Comparison of ENCODE assay signal across 11 mouse cellular contexts in the genomic region with DNA sequence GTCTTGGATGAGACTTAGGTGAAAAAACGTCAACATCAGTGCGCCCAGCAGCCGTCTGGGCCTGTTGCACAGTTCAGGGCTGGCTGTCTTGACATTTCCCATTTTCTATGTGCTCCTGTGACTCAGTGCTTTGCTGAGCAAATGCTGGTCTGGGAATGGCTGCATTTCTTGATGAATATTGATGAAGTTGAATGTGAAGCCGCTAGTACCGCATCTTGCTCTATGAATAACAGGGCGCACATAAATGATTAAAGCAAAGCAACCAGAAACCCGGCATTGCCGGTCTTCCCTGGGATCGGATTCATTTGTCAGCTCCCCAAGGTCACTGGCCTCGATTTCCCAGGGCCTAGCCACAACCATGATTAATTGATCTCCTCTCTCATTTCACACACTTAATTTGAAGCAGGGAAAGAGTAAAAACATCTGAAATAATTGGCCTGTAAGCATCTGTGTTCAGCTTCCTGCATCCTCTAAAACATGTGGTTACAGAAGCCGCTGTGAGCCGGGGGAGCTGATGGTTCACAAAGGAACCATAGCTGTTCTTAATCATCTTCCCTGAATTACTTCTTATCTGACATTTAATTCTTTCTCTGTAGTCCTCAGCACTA. TPM values are rescaled to one million over a fixed set of nuclear protein-coding genes. Genes with fewer than 3 reads are reported as not detected.
DNase-seq lines count a peak whose midpoint lies in the region; ATAC-seq and TF ChIP-seq lines count a peak whose summit lies in the region.
"Had no signal": no experiment of that assay in that cellular context is flagged by ENCODE, and none has a peak within 500 bp of the region (broad histone marks: within the 10 kb centered on the region; RNA-seq: fewer than 3 reads in every experiment).

No protein-coding gene starts in this region.

- no peak overlapping the region for H3K4me2 ChIP-seq in forebrain, embryonic 14.5 days (ENCODE audit: low read length)
- no peak overlapping the region for H3K4me2 ChIP-seq in forebrain, embryonic 15.5 days (replicated peaks)
- no peak overlapping the region for H3K4me2 ChIP-seq in hindbrain, embryonic 15.5 days
- no peak overlapping the region for H3K4me2 ChIP-seq in midbrain, embryonic 16.5 days (ENCODE audit: low read length)

- no peak overlapping the region for H3K27ac ChIP-seq in forebrain, embryonic 14.5 days (ENCODE audit: low read depth, low read length)
- no peak overlapping the region for H3K27ac ChIP-seq in forebrain, embryonic 15.5 days (replicated peaks)
- H3K27ac ChIP-seq in hindbrain, embryonic 15.5 days (replicated peaks): no peak overlapping the region
- no peak overlapping the region; the same call in 1 of the 2 replicates for H3K27ac ChIP-seq in midbrain, embryonic 16.5 days (ENCODE audit: low read length)

- peak; percentile 10 for DNase-seq in forebrain, embryonic 14.5 days (ENCODE audit: low spot score)
- DNase-seq in brain, embryonic 14.5 days (ENCODE audit: low read depth): peak; percentile 59
- DNase-seq: kidney, postnatal 10 days; liver had no signal

- 59% methylated on average over 12 of the region's 12 CpGs for WGBS in forebrain, embryonic 14.5 days
- 59% methylated on average over 12 of the region's 12 CpGs for WGBS in forebrain, embryonic 15.5 days
- 33% methylated on average over 12 of the region's 12 CpGs for WGBS in hindbrain, embryonic 15.5 days
- WGBS in midbrain, embryonic 16.5 days: 32% methylated on average over 12 of the region's 12 CpGs

- H3K4me3 ChIP-seq in forebrain, embryonic 14.5 days (ENCODE audit: low read depth, low read length): no peak overlapping the region
- H3K4me3 ChIP-seq in forebrain, embryonic 15.5 days: no peak overlapping the region
- H3K4me3 ChIP-seq in hindbrain, embryonic 15.5 days: no peak overlapping the region
- no peak overlapping the region for H3K4me3 ChIP-seq in midbrain, embryonic 16.5 days (ENCODE audit: low read depth, low read length)

- H3K9me3 ChIP-seq in forebrain, embryonic 14.5 days (replicated peaks; ENCODE audit: control insufficient read depth, low read length): no peaks in the 10 kb centered on the region
- H3K9me3 ChIP-seq in forebrain, embryonic 15.5 days: no peaks in the 10 kb centered on the region
- H3K9me3 ChIP-seq in hindbrain, embryonic 15.5 days: no peaks in the 10 kb centered on the region
- H3K9me3 ChIP-seq in midbrain, embryonic 16.5 days (replicated peaks; ENCODE audit: control insufficient read depth, low read length, poor library complexity, severe bottlenecking): no peaks in the 10 kb centered on the region

- H3K27me3 ChIP-seq in forebrain, embryonic 14.5 days (replicated peaks; ENCODE audit: control insufficient read depth, insufficient read depth, low read length): no peaks in the 10 kb centered on the region
- no peaks in the 10 kb centered on the region for H3K27me3 ChIP-seq in forebrain, embryonic 15.5 days
- H3K27me3 ChIP-seq in hindbrain, embryonic 15.5 days: no peaks in the 10 kb centered on the region
- H3K27me3 ChIP-seq in midbrain, embryonic 16.5 days (ENCODE audit: control insufficient read depth, insufficient read depth, low read depth, low read length): no peaks in the 10 kb centered on the region

- H3K4me1 ChIP-seq in forebrain, embryonic 14.5 days (ENCODE audit: control insufficient read depth, insufficient read depth, low read length): peaks cover 5% of the 10 kb centered on the region
- H3K4me1 ChIP-seq in forebrain, embryonic 15.5 days: peaks cover 10% of the 10 kb centered on the region; the same call in 1 of the 2 replicates
- peaks cover 18% of the 10 kb centered on the region; the same call in 1 of the 2 replicates for H3K4me1 ChIP-seq in hindbrain, embryonic 15.5 days (replicated peaks)
- H3K4me1 ChIP-seq in midbrain, embryonic 16.5 days (ENCODE audit: control insufficient read depth, insufficient read depth, low read length): peaks cover 11% of the 10 kb centered on the region; the same call in 1 of the 2 replicates

- no peak for TF ChIP-seq POLR2A in brain, embryonic 14.5 days (IDR thresholded peaks at IDR 0.05; ENCODE audit: borderline replicate concordance, extremely low read depth, insufficient read depth, insufficient read length, poor library complexity, severe bottlenecking)

- H3K9ac ChIP-seq in forebrain, embryonic 14.5 days (ENCODE audit: low read length): no peak overlapping the region
- H3K9ac ChIP-seq in forebrain, embryonic 15.5 days (replicated peaks): no peak overlapping the region
- no peak overlapping the region for H3K9ac ChIP-seq in hindbrain, embryonic 15.5 days
- H3K9ac ChIP-seq in midbrain, embryonic 16.5 days (ENCODE audit: low read depth, low read length): no peak overlapping the region

- TF ChIP-seq CTCF in brain, embryonic 14.5 days (IDR thresholded peaks at IDR 0.05; ENCODE audit: borderline replicate concordance, extremely low read depth, insufficient read depth, insufficient read length): no peak

- no peaks in the 10 kb centered on the region for H3K36me3 ChIP-seq in forebrain, embryonic 14.5 days (ENCODE audit: control insufficient read depth, insufficient read depth, low read length)
- H3K36me3 ChIP-seq in forebrain, embryonic 15.5 days: no peaks in the 10 kb centered on the region
- H3K36me3 ChIP-seq in hindbrain, embryonic 15.5 days: no peaks in the 10 kb centered on the region
- H3K36me3 ChIP-seq in midbrain, embryonic 16.5 days (ENCODE audit: control insufficient read depth, insufficient read depth, low read length): no peaks in the 10 kb centered on the region

- ATAC-seq in forebrain, embryonic 14.5 days: no peak
- no peak for ATAC-seq in forebrain, embryonic 15.5 days (replicated peaks)
- 0 out of 2 replicates have a peak, but pooled peaks have one; percentile 39 for ATAC-seq in hindbrain, embryonic 15.5 days (ENCODE audit: low FRiP score, low read depth)
- peak; percentile 26; the same call in 1 of the 2 replicates for ATAC-seq in midbrain, embryonic 16.5 days
- ATAC-seq in megakaryocyte-erythroid progenitor cell, adult 5-6 weeks (replicated peaks; ENCODE audit: low FRiP score, low TSS enrichment, poor library complexity, severe bottlenecking): no peak
- ATAC-seq in inflammation-experienced regulatory T-cells, adult 6 months: no peak
- ATAC-seq in erythroblast, adult 5-6 weeks (replicated peaks; ENCODE audit: low FRiP score, poor library complexity, severe bottlenecking): no peak
- ATAC-seq: forebrain, embryonic 16.5 days had no signal

RNA-seq across cellular contexts. Expression of gene Sgk1, which starts 57.5 kb away (rescaled TPM):
- 26.1 and 33.8 TPM in 2 replicates for polyA plus RNA-seq in forebrain, embryonic 14.5 days (2014; fragmentation: Nextera tagmentation; extraction: Ambion mirVana)
- 27.1 and 28.7 TPM in 2 replicates for polyA plus RNA-seq in forebrain, embryonic 15.5 days (2015; fragmentation: Nextera tagmentation; extraction: Ambion mirVana)
- polyA plus RNA-seq in brain, embryonic 14.5 days (2012; rRNA removed): 19.7 and 30.3 TPM in 2 replicates
- 36.6 and 41.5 TPM in 2 replicates for polyA plus RNA-seq in hindbrain, embryonic 15.5 days (2015; fragmentation: Nextera tagmentation; extraction: Ambion mirVana)
- 47.9 and 53.4 TPM in 2 replicates for polyA plus RNA-seq in midbrain, embryonic 16.5 days (2015; fragmentation: Nextera tagmentation; extraction: Ambion mirVana)
- 1.1 and 9.7 TPM in 2 replicates for total RNA-seq in megakaryocyte-erythroid progenitor cell, adult 5-6 weeks (2014; fragmentation: Nextera tagmentation)
- total RNA-seq in megakaryocyte-erythroid progenitor cell, adult 5-6 weeks (2017): 5.5 and 8.1 TPM in 2 replicates
- 10 to 100 TPM; 19.5 to 98.6 (median 25.8) TPM for polyA plus RNA-seq in inflammation-experienced regulatory T-cells, adult 6 months (2017; shearing (Covaris generic))
- total RNA-seq in erythroblast, adult 5-6 weeks (2015; ENCODE audit: low replicate concordance): 2.1 and 6.9 TPM in 2 replicates
- 5.3 and 7.2 TPM in 2 replicates for total RNA-seq in erythroblast, adult 5-6 weeks (2017; ENCODE audit: low replicate concordance)

Comparison
In these comparisons a context has a peak if more than half of its experiments do, and no peak if none do; other contexts are left out.
1. ATAC-seq: peak in hindbrain, embryonic 15.5 days (single experiment) and midbrain, embryonic 16.5 days (single experiment); none in forebrain, embryonic 14.5 days (single experiment), forebrain, embryonic 15.5 days (single experiment), megakaryocyte-erythroid progenitor cell, adult 5-6 weeks (single experiment), inflammation-experienced regulatory T-cells, adult 6 months (single experiment) and erythroblast, adult 5-6 weeks (single experiment).